Mouse (Mus musculus) embryonic facial prominence, embryonic 15.5 days (tissue): ENCODE measurements around the gene Isg20l2. TPM values are rescaled to one million over a fixed set of nuclear protein-coding genes. Genes with fewer than 3 reads are reported as not detected.
"Not testable (repeated sequence)": the region's sequence is repeated elsewhere in the genome, so short reads cannot be mapped to it uniquely, and the experiment has no call there.

Source experiments
- ATAC-seq: fragments of 200-750 bp; cut with Nextera tagmentation; 2 replicates; pipeline ENCODE4 v1.8.0; 2017; ENCODE audit warnings: low read depth, moderate TSS enrichment; ENCODE audit not compliant: insufficient number of reproducible peaks, low FRiP score, low TSS enrichment
- H3K27ac ChIP-seq: fragments of 300-500 bp; sonication (generic); replicated peaks from 2 replicates; pipeline ENCODE4 v1.5.1; 2015; ENCODE audit warnings: mild to moderate bottlenecking, inconsistent platforms
- H3K27me3 ChIP-seq: fragments of 300-500 bp; sonication (generic); 2 replicates; pipeline ENCODE4 v1.6.1; 2015; ENCODE audit warnings: inconsistent platforms
- H3K36me3 ChIP-seq: fragments of 300-500 bp; sonication (generic); 2 replicates; pipeline ENCODE4 v1.6.1; 2015; ENCODE audit warnings: mild to moderate bottlenecking, inconsistent platforms
- H3K4me1 ChIP-seq: fragments of 300-500 bp; sonication (generic); 2 replicates; pipeline ENCODE4 v1.6.1; 2015; ENCODE audit warnings: inconsistent platforms
- H3K4me2 ChIP-seq: fragments of 300-500 bp; sonication (generic); replicated peaks from 2 replicates; pipeline ENCODE4 v1.6.1; 2015; ENCODE audit warnings: mild to moderate bottlenecking, inconsistent platforms
- H3K4me3 ChIP-seq: fragments of 300-500 bp; sonication (generic); replicated peaks from 2 replicates; pipeline ENCODE4 v1.5.1; 2015; ENCODE audit warnings: mild to moderate bottlenecking, inconsistent platforms
- H3K9ac ChIP-seq: fragments of 300-500 bp; sonication (generic); 2 replicates; pipeline ENCODE4 v1.6.1; 2015; ENCODE audit warnings: inconsistent platforms
- H3K9me3 ChIP-seq: fragments of 300-500 bp; sonication (generic); replicated peaks from 2 replicates; pipeline ENCODE4 v1.6.1; 2016; ENCODE audit warnings: inconsistent platforms
- WGBS: fragments of 180-500 bp; shearing (Covaris S2); methylation state at CpG from one replicate; pipeline ENCODE4 v1.1.7; 2015; 5-methylcytosine and 5-hydroxymethylcytosine counted together
- polyA plus RNA-seq: library from polyadenylated mRNA; unstranded; fragments of >200 nt; fragmentation: Nextera tagmentation; extraction: Ambion mirVana; gene quantifications from 2 replicates; pipeline ENCODE4 v1.2.1, GENCODE M21; 2015

Gene Isg20l2
- polyA plus RNA-seq, 1 experiment from 2014 or later, result 56.2 TPM

- H3K9ac ChIP-seq, result no peak overlapping the region
- no peaks in the 10 kb centered on the region for H3K36me3 ChIP-seq
- H3K4me2 ChIP-seq, result no peak overlapping the region
- 48% methylated on average over 1 of the region's 1 CpGs for WGBS
- no peak for ATAC-seq
- H3K4me3 ChIP-seq, result no peak overlapping the region
- H3K27me3 ChIP-seq, result no peaks in the 10 kb centered on the region
- no peak overlapping the region for H3K27ac ChIP-seq
- H3K4me1 ChIP-seq, result 0 out of 2 replicates have a peak, but pooled peaks cover 2% of the 10 kb centered on the region
- no peaks in the 10 kb centered on the region for H3K9me3 ChIP-seq
Observed at GRCm38 (mm10) chr3:87901036-87901624, 29.0 kb upstream of the Isg20l2 start.

- not testable (repeated sequence) for H3K9me3 ChIP-seq, H3K36me3 ChIP-seq, H3K9ac ChIP-seq, H3K4me3 ChIP-seq, ATAC-seq, H3K4me2 ChIP-seq, H3K27ac ChIP-seq, H3K27me3 ChIP-seq, H3K4me1 ChIP-seq
- 89% methylated on average over 5 of the region's 6 CpGs for WGBS
Observed at GRCm38 (mm10) chr3:87901959-87902358, 28.2 kb upstream of the Isg20l2 start.

GRCm38 (mm10) chr3:87903821-87904220 lies 26.3 kb upstream of the Isg20l2 start:
- H3K9me3 ChIP-seq, result no peaks in the 10 kb centered on the region
- no peak overlapping the region for H3K9ac ChIP-seq
- no peak overlapping the region for H3K27ac ChIP-seq
- no peak overlapping the region for H3K4me3 ChIP-seq
- H3K4me2 ChIP-seq, result no peak overlapping the region
- no peaks in the 10 kb centered on the region for H3K27me3 ChIP-seq
- WGBS, result 41% methylated on average over 5 of the region's 5 CpGs
- peaks cover 14% of the 10 kb centered on the region for H3K4me1 ChIP-seq
- H3K36me3 ChIP-seq, result no peaks in the 10 kb centered on the region
- ATAC-seq, result no peak

GRCm38 (mm10) chr3:87905880-87906485 lies 24.1 kb upstream of the Isg20l2 start, which contains the start of gene Hdgf:
Hdgf (plus strand) TSS chr3:87906321.
- no peaks in the 10 kb centered on the region for H3K27me3 ChIP-seq
- peak within 1 kb of the TSS; percentile 96 for H3K9ac ChIP-seq
- peak within 1 kb of the TSS; percentile 64 for H3K4me2 ChIP-seq
- H3K9me3 ChIP-seq, result no peaks in the 10 kb centered on the region
- WGBS, result under 1% methylated on average over 43 of the region's 57 CpGs
- peak within 1 kb of the TSS; percentile 91 for H3K4me3 ChIP-seq
- ATAC-seq, result peak; percentile 93
- H3K27ac ChIP-seq, result peak within 1 kb of the TSS; percentile 98
- H3K36me3 ChIP-seq, result no peaks in the 10 kb centered on the region
- H3K4me1 ChIP-seq, result peaks cover 36% of the 10 kb centered on the region

- under 1% methylated on average over 46 of the region's 47 CpGs for WGBS
- H3K4me3 ChIP-seq, result peak overlapping the region; percentile 91
- peaks cover 41% of the 10 kb centered on the region for H3K4me1 ChIP-seq
- H3K4me2 ChIP-seq, result peak overlapping the region; percentile 64
- H3K36me3 ChIP-seq, result no peaks in the 10 kb centered on the region
- H3K27ac ChIP-seq, result peak overlapping the region; percentile 98
- no peaks in the 10 kb centered on the region for H3K27me3 ChIP-seq
- H3K9me3 ChIP-seq, result no peaks in the 10 kb centered on the region
- H3K9ac ChIP-seq, result peak overlapping the region; percentile 96
- ATAC-seq, result peak; percentile 13; the same call in 1 of the 2 replicates
Observed at GRCm38 (mm10) chr3:87906601-87906980, 23.5 kb upstream of the Isg20l2 start.

- Histone ChIP-seq H3K27ac (peak overlapping the region; percentile 98), H3K9ac (peak overlapping the region; percentile 96), H3K36me3 (no peaks in the 10 kb centered on the region), H3K4me1 (peaks cover 44% of the 10 kb centered on the region), H3K27me3 (no peaks in the 10 kb centered on the region), H3K4me2 (peak overlapping the region; percentile 64), H3K4me3 (peak overlapping the region; percentile 91), H3K9me3 (no peaks in the 10 kb centered on the region)
- under 1% methylated on average over 27 of the region's 27 CpGs for WGBS
- no peak for ATAC-seq
Observed at GRCm38 (mm10) chr3:87906981-87907857, 22.9 kb upstream of the Isg20l2 start.

GRCm38 (mm10) chr3:87907906-87908305 lies 22.2 kb upstream of the Isg20l2 start:
- H3K27ac ChIP-seq, result peak overlapping the region; percentile 98
- no peak for ATAC-seq
- H3K36me3 ChIP-seq, result 0 out of 2 replicates have a peak, but pooled peaks cover under 1% of the 10 kb centered on the region
- no peaks in the 10 kb centered on the region for H3K27me3 ChIP-seq
- H3K4me1 ChIP-seq, result peaks cover 44% of the 10 kb centered on the region
- H3K9me3 ChIP-seq, result no peaks in the 10 kb centered on the region
- peak overlapping the region; percentile 91 for H3K4me3 ChIP-seq
- 0% methylated on average over 1 of the region's 1 CpGs for whole genome bisulfite sequencing
- peak overlapping the region; percentile 64 for H3K4me2 ChIP-seq
- peak overlapping the region; percentile 96 for H3K9ac ChIP-seq

GRCm38 (mm10) chr3:87909381-87909780 lies 20.7 kb upstream of the Isg20l2 start:
- H3K9me3 ChIP-seq, result no peaks in the 10 kb centered on the region
- H3K27ac ChIP-seq, result peak overlapping the region; percentile 98
- WGBS, result 90% methylated on average over 2 of the region's 2 CpGs

GRCm38 (mm10) chr3:87909874-87910273 lies 20.2 kb upstream of the Isg20l2 start:
- H3K9me3 ChIP-seq, result no peaks in the 10 kb centered on the region
- peak overlapping the region; percentile 51 for H3K4me2 ChIP-seq
- WGBS, result 14% methylated on average over 4 of the region's 4 CpGs
- H3K27ac ChIP-seq, result peak overlapping the region; percentile 98
- H3K27me3 ChIP-seq, result no peaks in the 10 kb centered on the region
- no peak for ATAC-seq
- H3K4me1 ChIP-seq, result peaks cover 44% of the 10 kb centered on the region
- H3K9ac ChIP-seq, result no peak overlapping the region
- H3K36me3 ChIP-seq, result peaks cover 20% of the 10 kb centered on the region
- peak overlapping the region; percentile 32 for H3K4me3 ChIP-seq

More at GRCm38 (mm10) chr3:87909381-87909780, 20.7 kb upstream of the Isg20l2 start:
- peaks cover 44% of the 10 kb centered on the region for H3K4me1 ChIP-seq
- H3K4me2 ChIP-seq, result peak overlapping the region; percentile 51
- 0 out of 2 replicates have a peak overlapping the region, but pooled peaks have one; percentile 32 for H3K4me3 ChIP-seq
- peaks cover 15% of the 10 kb centered on the region for H3K36me3 ChIP-seq
- H3K27me3 ChIP-seq, result no peaks in the 10 kb centered on the region
- no peak overlapping the region for H3K9ac ChIP-seq
- no peak for ATAC-seq

GRCm38 (mm10) chr3:87910573-87911141 lies 19.5 kb upstream of the Isg20l2 start:
- ATAC-seq, result peak; percentile 2; the same call in 1 of the 2 replicates
- Histone ChIP-seq H3K27me3 (no peaks in the 10 kb centered on the region), H3K4me1 (peaks cover 43% of the 10 kb centered on the region), H3K4me3 (peak overlapping the region; percentile 32), H3K36me3 (peaks cover 25% of the 10 kb centered on the region), H3K9me3 (no peaks in the 10 kb centered on the region), H3K9ac (no peak overlapping the region), H3K27ac (peak overlapping the region; percentile 98), H3K4me2 (peak overlapping the region; percentile 51)
- WGBS, result 11% methylated on average over 12 of the region's 12 CpGs

GRCm38 (mm10) chr3:87913491-87913890 lies 16.6 kb upstream of the Isg20l2 start:
- no peaks in the 10 kb centered on the region for H3K27me3 ChIP-seq
- no peak overlapping the region for H3K4me2 ChIP-seq
- peaks cover 33% of the 10 kb centered on the region for H3K4me1 ChIP-seq
- no peaks in the 10 kb centered on the region for H3K9me3 ChIP-seq
- 83% methylated on average over 7 of the region's 7 CpGs for WGBS
- peaks cover 40% of the 10 kb centered on the region for H3K36me3 ChIP-seq
- H3K9ac ChIP-seq, result no peak overlapping the region
- H3K4me3 ChIP-seq, result no peak overlapping the region
- ATAC-seq, result no peak
- no peak overlapping the region for H3K27ac ChIP-seq
